Mouse (Mus musculus) CD4-positive, CD25-positive, alpha-beta regulatory T cell, adult 4 months (primary cell): Measurements from ENCODE around the gene Oxsr1. TPM values are rescaled to one million over a fixed set of nuclear protein-coding genes. Genes with fewer than 3 reads are reported as not detected.

Experiments used
- ATAC-seq: one replicate; pipeline ENCODE4 v1.8.0; 2017
- polyA plus RNA-seq, 2 experiments: library from polyadenylated mRNA; unstranded; fragments of 100-300 nt; shearing (Covaris generic); gene quantifications; one replicate each; pipeline ENCODE4 v1.2.1; 2017

Oxsr1 gene
- polyA plus RNA-seq, 2 experiments from 2014 or later, result 7.6 to 8.0 TPM

GRCm38 (mm10) chr9:119212996-119213395, 109.2 kb downstream of the Oxsr1 start:
- ATAC-seq, result no peak

GRCm38 (mm10) chr9:119208998-119209397, 113.2 kb downstream of the Oxsr1 start, which contains the start of gene Slc22a13:
Gene Slc22a13, minus strand, starts transcription at chr9:119209098.
- ATAC-seq, result no peak

- ATAC-seq, result no peak
Observed at GRCm38 (mm10) chr9:119207113-119207512, 115.1 kb downstream of the Oxsr1 start.

- ATAC-seq, result no peak
Observed at GRCm38 (mm10) chr9:119206666-119207065, 115.6 kb downstream of the Oxsr1 start.

DNA sequence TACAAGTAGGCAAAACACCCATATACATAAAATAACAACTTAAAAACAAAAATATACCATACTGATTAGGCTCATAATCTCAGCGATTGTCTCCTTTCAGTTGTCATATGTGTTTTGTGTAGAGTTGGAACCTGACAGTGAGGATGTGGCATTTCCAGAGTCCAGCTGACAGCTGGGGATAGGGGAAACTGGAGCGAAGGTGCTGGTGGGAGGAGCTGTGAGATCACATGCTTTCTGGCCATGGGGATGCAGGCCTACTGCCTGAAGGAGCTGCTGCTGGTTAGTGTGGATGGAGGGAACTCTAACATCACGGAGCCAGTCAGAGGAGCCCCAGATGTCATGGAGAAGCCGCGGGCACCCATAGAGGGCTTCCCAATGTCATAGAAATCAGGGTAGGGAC, 116.5 kb downstream of the Oxsr1 start:
- no peak for ATAC-seq

DNA sequence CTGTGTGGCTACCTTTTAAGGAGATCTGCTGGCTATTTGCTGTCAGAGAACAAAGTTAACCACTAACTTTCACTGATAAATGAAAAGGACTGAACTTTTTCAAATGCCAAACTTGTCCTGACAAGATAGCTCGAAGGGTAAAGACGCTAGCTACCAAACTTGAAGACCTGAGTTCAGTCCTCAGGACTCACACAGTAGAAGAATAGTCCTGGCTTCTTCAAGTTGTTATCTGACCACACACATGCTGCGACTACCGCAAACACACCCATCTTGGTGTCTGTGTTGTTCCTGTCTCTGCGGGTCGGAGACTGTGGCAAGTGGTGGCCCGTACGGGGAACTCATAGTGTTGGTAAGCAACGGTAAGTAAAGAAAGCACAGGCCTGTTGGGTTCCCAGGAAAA, 118.6 kb downstream of the Oxsr1 start:
- no peak for ATAC-seq

GRCm38 (mm10) chr9:119201653-119202052, 120.6 kb downstream of the Oxsr1 start:
- ATAC-seq, result no peak

DNA sequence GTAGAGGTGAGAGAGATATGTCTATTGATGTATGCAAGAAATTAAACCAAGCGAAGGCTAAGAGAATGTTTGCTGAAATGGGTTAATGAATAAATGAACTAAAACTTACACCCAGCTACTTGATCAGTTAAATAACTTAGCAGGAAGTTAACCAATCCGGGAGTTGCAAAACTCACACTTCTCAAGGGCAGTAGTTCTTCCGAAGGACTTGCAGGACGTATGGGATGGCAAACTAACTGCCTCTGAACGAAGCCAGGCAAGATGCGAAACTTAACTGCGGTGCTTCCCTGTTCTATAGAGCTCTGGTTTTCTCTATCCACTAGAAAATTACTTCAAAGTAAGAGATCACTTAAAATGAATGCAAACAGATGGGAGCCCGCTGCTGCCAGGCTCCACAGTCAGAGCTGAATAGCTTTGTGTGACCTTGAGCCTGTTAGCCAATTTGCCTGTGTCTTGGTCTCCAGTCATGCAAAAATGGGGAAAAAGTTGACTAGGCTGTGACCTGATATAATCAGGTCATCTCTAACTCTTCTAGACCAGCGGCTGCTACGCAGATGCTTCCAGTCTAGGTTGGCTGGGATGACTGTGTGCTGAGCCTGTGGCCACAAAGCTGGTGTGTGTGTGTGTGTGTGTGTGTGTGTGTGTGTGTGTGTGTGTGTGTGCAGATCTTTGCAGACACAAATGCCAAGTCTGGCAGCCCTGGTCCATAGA, 122.9 kb downstream of the Oxsr1 start:
- no peak for ATAC-seq

- no peak for ATAC-seq
Observed at GRCm38 (mm10) chr9:119192202-119192990, 129.8 kb downstream of the Oxsr1 start.

Other genes starting within 250 kb of the Oxsr1 start
- gene Plcd1, start 228.9 kb downstream of the Oxsr1 start, polyA plus RNA-seq, result 1 to 10 TPM; 1.2 to 3.5 TPM
- gene Dlec1, start 219.9 kb downstream of the Oxsr1 start, polyA plus RNA-seq, result not detected
- not detected for gene Acaa1b, start 165.3 kb downstream of the Oxsr1 start, polyA plus RNA-seq
- gene Gm47289, start 163.3 kb downstream of the Oxsr1 start, polyA plus RNA-seq, result not detected
- not detected for gene Slc22a13, start 113.3 kb downstream of the Oxsr1 start, polyA plus RNA-seq
- gene Acaa1a, start 17.2 kb upstream of the Oxsr1 start, polyA plus RNA-seq, result 10 to 100 TPM; 38.7 to 55.1 TPM
- gene Myd88, start 19.0 kb upstream of the Oxsr1 start, polyA plus RNA-seq, result 10 to 100 TPM; 63.4 to 74.5 TPM
- gene Xylb, start 35.0 kb upstream of the Oxsr1 start, polyA plus RNA-seq, result under 1 TPM; 0.48 to 0.54 TPM
- not detected for gene Slc22a14, start 43.1 kb upstream of the Oxsr1 start, polyA plus RNA-seq
- gene Acvr2b, start 79.7 kb upstream of the Oxsr1 start, polyA plus RNA-seq, result under 1 TPM in 1 of 2 experiments, not detected in 1; 0.46 TPM
- gene Exog, start 122.5 kb upstream of the Oxsr1 start, polyA plus RNA-seq, result 10 to 100 TPM; 12.6 to 16.2 TPM